Mouse (Mus musculus): ENCODE data around the gene Pdcd6. TPM values are rescaled to one million over a fixed set of nuclear protein-coding genes. Genes with fewer than 3 reads are reported as not detected.

The Pdcd6 gene
- polyA plus RNA-seq (2014; fragmentation: Illumina TruSeq; extraction: RNeasy Lipid Tissue Mini Kit (QIAGEN cat#74804); ENCODE audit: low read depth, low replicate concordance): 241 TPM

DNA sequence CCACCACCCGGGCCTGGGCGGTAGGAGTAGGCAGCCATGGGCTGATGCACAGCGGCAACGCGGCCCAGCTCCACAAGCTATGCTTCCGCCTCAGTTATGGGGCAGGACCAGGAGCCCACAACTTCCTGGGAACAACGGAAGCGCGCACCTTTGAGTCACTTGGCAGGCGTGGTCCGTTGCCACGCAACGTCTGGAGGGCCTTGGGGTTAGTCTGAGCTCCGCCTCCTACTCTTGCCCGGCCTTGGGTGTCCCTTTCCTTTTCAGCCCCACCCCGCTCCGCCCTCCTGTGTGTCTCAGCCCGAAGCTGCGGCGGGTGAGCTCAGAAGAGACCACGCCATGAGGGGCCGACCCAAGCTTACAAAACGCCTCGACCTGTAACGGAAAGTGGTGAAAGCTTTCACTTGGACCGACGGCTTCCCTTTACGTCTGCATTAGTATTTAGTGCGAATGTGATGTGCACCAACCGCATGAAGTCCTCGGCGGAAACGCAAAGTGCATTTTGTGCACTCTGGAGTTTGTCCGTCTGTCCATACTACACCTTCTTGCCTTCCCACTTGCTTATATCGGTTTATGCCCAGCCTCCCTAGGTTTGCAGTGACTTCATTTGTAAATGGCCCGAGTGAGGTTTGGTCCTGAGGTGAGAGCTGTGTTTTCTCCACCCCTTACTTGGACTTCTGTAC lies at the start of gene Pdcd6:
Gene Pdcd6 (minus strand): TSS at position 411 of the 680 bp plus-strand sequence.

DNA sequence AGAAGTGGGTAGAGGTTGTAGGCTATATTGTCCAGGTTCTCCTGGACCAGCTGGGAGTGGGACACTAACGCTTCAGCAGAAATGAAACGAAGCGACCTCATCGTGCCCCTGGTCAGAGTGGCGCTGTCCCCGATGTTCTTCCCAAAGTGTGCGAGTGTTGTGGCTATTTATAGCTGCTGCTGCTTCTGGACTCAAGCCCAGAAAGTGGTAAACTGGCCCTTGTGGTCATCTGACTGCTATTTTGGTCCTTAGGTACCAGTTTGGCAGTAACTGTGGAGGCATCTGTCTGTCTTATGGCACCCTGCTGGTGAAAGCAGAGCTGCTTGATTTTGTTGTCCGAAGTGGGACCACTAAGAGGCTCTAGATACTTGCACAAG lies 46.5 kb upstream of the Pdcd6 start, which contains the start of gene Lrrc14b:
Gene Lrrc14b (minus strand): TSS at position 147 of the 377 bp plus-strand sequence.

DNA sequence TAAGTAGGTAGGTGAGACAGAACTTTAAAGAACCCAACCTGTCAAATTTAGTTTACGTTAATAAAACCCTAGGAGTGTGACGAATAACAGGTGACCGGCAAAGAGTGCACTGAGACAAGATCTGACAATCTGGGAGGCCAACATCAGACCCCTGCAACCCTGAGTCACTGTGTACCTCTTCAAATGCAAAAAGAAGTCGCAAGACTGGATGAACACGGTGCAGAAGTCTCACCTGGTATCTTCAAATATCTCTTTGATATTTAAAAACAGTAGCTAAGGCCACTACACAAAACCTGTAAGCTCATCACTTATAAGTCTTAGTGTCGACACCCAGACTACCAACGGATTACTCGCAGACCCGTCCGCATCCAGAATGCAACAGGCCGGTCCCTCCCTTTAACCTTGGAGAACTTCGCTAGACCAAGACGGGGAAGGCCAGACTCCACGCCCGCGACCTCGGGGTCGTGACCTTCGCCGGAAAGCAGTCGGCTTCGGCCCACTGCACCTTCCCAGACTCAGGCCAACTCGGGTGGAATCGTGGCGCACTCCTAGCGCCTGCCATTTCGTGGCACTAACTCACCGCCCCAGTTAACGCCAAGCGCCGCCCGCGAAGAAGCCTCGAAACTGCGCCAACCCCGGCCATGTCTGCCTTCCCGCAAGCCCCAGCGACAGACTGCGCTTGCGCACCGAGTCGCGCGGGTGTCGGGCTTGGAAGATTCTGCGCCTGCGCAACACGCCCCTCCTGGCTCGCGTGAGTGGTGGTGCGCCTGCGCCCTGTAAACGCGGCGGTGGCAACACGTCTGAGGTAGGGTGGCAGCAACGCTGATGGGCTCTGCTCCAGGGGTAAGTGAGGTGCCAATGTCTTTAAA lies 32.4 kb upstream of the Pdcd6 start, which contains the start of the genes Sdha and Ccdc127:
Gene Sdha (minus strand): TSS at position 715 of the 869 bp plus-strand sequence.
Gene Ccdc127 (plus strand): TSS at position 744 of the 869 bp plus-strand sequence.

DNA sequence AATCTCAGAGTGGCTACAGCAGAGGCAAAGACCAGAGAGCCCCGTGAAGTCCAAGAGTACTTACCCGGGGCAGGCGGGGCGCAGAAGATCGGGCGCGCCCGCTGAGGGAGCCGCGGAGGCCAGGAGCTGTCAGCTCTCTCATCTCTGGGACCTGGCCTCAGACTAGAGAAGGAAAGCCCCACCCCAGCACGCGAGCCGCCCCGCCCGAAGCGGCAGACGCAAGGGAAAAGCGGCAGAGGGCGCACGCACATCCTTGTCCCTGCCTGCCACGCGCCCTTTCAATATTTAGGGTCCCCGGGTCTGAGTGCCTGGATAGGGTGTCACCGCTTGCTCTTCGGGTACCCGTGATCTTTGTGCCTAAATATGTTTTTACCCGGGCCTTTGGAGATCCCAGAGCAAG lies 25.2 kb downstream of the Pdcd6 start, which contains the start of gene Ahrr:
Gene Ahrr (minus strand): TSS at position 165 of the 400 bp plus-strand sequence.

Other genes starting within 250 kb of the Pdcd6 start
- gene Slc9a3, start 196.1 kb downstream of the Pdcd6 start, polyA plus RNA-seq (2014; fragmentation: Illumina TruSeq; extraction: RNeasy Lipid Tissue Mini Kit (QIAGEN cat#74804); ENCODE audit: low read depth, low replicate concordance): 0.12 TPM
- gene Exoc3, start 108.8 kb downstream of the Pdcd6 start, polyA plus RNA-seq (2014; fragmentation: Illumina TruSeq; extraction: RNeasy Lipid Tissue Mini Kit (QIAGEN cat#74804); ENCODE audit: low read depth, low replicate concordance): 80.3 TPM
- gene Ahrr, start 25.2 kb downstream of the Pdcd6 start, polyA plus RNA-seq (2014; fragmentation: Illumina TruSeq; extraction: RNeasy Lipid Tissue Mini Kit (QIAGEN cat#74804); ENCODE audit: low read depth, low replicate concordance): 2.2 TPM
- gene Sdha, start 32.7 kb upstream of the Pdcd6 start, polyA plus RNA-seq (2014; fragmentation: Illumina TruSeq; extraction: RNeasy Lipid Tissue Mini Kit (QIAGEN cat#74804); ENCODE audit: low read depth, low replicate concordance): 535 TPM
- 35.6 TPM for gene Ccdc127, start 32.7 kb upstream of the Pdcd6 start, polyA plus RNA-seq (2014; fragmentation: Illumina TruSeq; extraction: RNeasy Lipid Tissue Mini Kit (QIAGEN cat#74804); ENCODE audit: low read depth, low replicate concordance)
- gene Lrrc14b, start 46.4 kb upstream of the Pdcd6 start, polyA plus RNA-seq (2014; fragmentation: Illumina TruSeq; extraction: RNeasy Lipid Tissue Mini Kit (QIAGEN cat#74804); ENCODE audit: low read depth, low replicate concordance): 1.8 TPM
- gene Zfp72, start 73.3 kb upstream of the Pdcd6 start, polyA plus RNA-seq (2014; fragmentation: Illumina TruSeq; extraction: RNeasy Lipid Tissue Mini Kit (QIAGEN cat#74804); ENCODE audit: low read depth, low replicate concordance): 22.9 TPM
- 9.7 TPM for gene Ftl1-ps1, start 82.1 kb upstream of the Pdcd6 start, polyA plus RNA-seq (2014; fragmentation: Illumina TruSeq; extraction: RNeasy Lipid Tissue Mini Kit (QIAGEN cat#74804); ENCODE audit: low read depth, low replicate concordance)
- 88.5 TPM for gene Zfp825, start 176.4 kb upstream of the Pdcd6 start, polyA plus RNA-seq (2014; fragmentation: Illumina TruSeq; extraction: RNeasy Lipid Tissue Mini Kit (QIAGEN cat#74804); ENCODE audit: low read depth, low replicate concordance)

All from adrenal gland, adult 10 weeks (tissue).